Mouse (Mus musculus) spleen, adult 2 months (tissue): ENCODE results near the gene Eif4enif1.
"Not testable (repeated sequence)": the region's sequence is repeated elsewhere in the genome, so short reads cannot be mapped to it uniquely, and the experiment has no call there.

ENCODE experiments used
- CTCF ChIP-seq: fragments of 200-500 bp; IDR thresholded peaks from 2 replicates; pipeline ENCODE4 v1.5.1; 2011; ENCODE audit warnings: mild to moderate bottlenecking, inconsistent platforms; ENCODE audit not compliant: insufficient read depth, insufficient read length, insufficient replicate concordance; ENCODE audit errors: extremely low read depth
- POLR2A ChIP-seq: fragments of 200-500 bp; IDR thresholded peaks from 2 replicates; pipeline ENCODE4 v1.6.1; 2011; ENCODE audit warnings: low read depth, low read length, inconsistent platforms

- not testable (repeated sequence) for TF ChIP-seq POLR2A, CTCF
Measured at GRCm38 (mm10) chr11:3167571-3168001, 34.6 kb upstream of the Eif4enif1 start.
